Mouse (Mus musculus) ovary, postnatal 14 days (tissue): ENCODE results near the gene Wwtr1.

Source experiments
- DNase-seq: peaks from one replicate; pipeline ENCODE4 v3.0.0; 2022; ENCODE audit warnings: low spot score

The Wwtr1 gene

DNA sequence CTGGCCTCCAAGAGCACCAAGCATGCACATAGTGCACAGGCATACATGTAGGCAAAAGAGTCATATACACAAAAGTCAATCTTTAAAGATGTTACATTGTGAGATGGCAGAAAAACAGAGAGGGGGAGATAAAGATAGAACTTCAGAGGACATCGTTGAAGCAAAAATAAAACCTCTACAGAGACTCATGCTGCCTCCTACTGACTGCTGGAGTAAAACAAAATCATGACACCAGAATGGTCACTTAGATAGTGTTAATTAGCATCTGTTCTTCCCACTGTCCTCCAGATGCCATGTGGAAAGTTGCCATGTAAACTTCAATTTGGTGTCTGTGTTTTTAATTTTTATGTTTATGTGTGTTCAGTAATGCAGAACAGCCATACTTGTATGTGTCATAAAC, 127.8 kb downstream of the Wwtr1 start:
- no peak for DNase-seq

DNA sequence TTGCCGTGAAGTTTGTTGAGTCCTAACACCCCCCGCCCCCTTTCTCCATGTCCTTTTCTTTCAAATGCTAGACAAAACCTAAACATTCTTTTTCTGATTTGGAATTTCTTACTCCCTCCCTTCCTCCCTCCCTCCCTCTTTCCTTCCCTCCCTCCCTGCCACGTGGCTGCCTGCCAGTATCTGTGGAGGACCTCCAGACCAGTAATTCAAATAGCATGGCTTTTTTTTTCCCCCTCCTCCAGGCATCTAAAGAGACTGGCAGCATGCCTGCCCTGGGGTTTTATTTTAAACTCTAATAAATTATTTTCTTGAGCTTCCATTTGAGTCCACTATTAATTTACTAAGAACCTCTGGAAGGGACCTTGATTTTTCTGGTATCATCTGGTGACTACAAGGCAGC, 130.0 kb downstream of the Wwtr1 start:
- DNase-seq: peak; percentile 32

DNA sequence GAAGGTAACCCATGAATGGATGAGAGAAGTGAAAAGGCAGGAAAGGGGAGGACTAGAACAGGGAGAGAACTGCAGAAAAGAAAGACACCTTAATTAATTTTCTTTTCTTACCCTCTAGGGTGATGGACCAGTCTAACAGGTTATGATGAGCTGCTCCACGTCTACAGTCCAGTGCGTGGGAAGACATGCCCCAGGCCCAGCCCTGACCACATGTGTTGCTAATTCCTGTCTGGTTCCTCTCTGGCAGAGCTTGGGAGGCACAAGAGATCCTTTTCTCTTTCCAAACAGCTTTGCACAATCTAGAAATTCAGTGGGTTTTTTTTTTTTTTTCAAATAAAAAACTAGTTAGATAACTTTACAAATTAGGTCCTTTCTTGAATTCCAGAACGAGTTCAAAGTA, 134.8 kb downstream of the Wwtr1 start:
- no peak for DNase-seq

DNA sequence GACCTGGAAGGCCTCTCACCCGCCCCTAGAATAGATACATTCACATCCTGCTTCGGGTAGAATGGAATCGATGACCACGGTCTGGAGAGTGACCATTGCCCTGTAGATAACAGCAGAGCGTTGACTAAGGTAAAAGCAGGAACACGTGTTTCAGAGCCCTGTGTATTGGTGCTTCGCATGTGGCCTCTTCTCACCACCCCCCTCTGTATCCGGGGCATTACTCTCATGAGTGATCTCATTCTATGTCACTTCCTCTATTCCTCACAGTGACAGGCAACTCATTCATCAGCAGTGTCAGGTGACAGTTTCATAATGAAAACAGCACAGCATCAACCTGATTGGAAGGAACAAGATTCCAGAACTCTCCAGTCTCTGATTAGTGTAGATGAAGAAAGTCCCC, 140.3 kb downstream of the Wwtr1 start:
- no peak for DNase-seq

DNA sequence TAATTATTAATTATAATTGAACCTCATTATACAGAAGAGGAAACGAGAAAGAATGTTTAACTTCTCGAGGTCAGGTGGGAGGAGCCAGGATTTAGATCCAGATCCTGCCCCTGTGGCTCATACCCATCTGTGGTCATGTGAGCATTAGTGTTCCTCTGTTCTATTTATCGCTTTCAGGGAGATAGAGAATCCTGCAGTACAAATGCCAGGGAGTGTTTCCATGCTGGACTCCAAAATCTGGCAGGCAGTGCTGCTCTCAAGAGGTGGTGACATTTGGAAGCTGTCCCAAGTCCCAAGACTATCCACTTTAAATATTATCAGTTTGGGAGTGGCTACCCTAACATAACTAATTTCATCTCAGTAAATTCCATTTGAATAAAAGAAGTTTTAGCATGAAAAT, 144.0 kb downstream of the Wwtr1 start:
- no peak for DNase-seq

DNA sequence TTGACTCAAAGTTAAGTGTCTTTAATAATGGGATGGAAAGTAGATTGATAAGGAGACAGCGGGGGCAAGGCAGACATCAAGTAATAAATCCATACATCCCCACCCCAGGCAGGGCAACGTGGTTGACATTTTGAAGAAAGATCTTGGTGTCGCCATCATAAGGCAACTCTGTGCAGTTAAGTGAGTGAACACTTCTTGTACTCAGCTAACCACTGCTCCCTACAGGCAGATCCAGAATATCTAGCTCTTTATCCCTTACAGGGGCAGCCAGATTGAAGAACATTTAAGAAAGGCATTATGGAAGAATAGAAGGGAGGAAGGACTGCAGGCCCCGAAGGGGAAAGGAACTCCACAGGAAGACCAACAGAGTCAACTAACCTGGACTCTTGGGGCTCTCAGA, 146.2 kb downstream of the Wwtr1 start:
- DNase-seq: no peak

DNA sequence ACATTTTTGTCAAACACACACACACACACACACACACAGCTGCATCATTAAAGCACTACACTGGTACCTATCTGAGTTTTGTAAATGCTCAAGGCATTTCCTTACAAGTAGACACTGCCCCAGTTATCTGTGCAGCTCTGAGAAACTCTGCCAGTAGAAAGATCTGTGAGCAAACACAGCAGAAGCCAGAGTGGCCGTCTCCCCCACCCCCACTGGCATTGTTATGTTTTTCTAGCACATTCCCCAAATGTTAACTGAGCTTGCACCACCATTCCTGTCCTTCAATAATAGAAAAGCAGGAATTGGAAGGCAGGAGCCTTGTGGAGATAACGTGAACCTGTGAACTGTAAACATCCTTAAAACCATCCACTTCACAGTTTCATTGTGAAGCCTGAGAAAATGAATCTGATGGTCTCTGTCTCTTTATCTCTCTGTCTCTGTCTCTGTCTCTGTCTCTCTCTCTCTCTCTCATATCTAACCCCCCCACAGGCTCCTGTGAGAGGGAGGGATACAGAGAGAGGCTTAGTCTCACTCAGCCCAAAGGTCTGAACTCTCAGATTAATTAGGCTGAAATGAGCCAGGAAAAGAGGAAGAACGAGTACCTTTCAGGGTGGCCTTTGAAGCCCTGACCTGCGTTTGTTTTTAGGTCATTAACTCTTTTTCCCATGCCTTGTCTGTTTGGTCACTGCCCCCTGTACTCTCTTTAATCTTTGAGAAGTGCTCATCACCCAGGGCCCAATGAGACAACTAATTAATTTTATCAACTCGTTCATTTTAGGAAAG, 146.8 kb downstream of the Wwtr1 start:
- no peak for DNase-seq

DNA sequence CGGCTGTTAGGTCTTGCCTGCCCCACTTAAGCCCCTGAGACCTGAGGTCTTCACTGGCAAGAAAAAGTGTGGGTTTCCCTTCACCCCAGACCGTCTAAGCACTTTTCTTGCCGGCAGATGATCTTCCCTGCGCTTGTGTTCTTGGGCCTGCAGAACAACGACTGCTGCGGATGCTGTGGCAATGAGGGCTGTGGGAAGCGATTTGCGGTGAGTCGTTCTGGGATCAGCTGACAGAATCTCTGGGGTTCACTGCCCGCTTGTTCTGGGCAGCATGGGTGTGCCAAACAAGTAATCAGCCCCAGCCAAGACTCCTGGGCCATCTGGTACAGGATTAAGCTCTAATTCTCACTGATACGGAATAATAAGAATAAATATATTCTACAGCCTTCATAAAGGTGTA, 149.4 kb downstream of the Wwtr1 start:
- DNase-seq: no peak

DNA sequence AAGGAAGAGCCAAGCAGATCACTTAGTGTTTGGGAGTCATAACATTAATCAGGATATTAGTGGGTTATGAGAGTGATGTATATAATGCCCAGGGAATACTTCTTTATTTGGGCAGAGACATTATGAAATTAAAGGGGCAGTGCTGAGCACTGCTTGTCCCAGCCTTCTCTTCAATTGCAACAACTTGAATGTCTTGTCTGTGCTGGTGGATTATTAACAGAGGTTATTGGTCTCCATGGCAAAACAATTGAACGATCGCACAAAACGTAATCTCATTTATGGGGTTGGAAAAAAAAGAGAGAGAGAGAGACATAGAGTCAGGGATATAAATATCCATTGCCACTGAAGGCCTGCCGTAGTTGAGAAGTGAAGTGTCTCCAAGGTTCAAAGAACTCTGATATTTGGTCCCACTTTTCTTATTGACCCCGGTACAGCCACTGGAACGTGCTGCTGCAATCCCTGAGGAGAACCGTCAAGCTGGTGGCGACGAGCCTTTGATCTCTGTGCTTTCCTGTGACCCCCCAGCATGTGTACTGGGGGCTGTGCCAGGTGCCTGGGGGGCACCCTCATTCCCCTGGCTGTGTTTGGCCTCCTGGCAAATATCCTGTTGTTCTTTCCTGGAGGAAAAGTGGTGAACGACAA, 150.5 kb downstream of the Wwtr1 start, which contains the start of gene Tm4sf4:
Gene Tm4sf4, plus strand, starts transcription at position 226 of the 642 bp plus-strand sequence.
- DNase-seq: no peak

DNA sequence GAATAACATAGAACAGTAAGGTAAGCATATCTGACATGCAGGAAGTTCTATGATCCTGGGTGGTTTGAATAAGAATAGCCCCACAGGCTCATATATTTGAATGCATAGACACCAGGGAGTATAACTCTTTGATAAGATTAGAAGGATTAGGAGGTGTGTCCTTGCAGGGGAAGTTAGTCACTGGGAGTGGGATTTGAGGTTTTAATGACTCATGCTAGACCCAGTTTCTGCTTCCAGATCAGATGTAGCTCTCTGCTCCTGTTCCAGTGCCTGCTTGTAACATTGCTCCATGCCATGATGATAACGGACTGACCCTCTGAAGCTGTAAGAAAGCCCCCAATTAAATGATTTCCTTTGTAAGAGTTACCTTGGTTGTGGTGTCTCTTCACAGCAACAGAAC, 155.1 kb downstream of the Wwtr1 start:
- DNase-seq: no peak

DNA sequence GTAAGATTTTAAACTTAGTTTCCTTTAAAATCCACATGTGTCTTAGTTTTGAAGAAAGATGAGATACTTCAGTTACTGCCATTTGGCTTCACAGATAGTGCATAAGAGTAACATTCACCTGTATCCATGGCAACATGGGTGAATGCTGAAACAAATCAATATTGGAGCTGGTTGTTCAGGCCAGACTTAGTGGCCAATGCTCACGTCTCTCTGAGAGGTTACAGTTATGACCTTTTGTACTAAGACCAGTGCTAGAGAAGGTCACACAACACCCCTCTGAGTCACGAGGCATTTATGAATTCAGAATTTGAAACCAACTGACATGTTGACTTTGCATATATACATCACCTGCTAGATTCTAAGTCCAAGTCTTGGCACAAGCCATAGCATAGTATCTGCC, 155.5 kb downstream of the Wwtr1 start:
- no peak for DNase-seq

DNA sequence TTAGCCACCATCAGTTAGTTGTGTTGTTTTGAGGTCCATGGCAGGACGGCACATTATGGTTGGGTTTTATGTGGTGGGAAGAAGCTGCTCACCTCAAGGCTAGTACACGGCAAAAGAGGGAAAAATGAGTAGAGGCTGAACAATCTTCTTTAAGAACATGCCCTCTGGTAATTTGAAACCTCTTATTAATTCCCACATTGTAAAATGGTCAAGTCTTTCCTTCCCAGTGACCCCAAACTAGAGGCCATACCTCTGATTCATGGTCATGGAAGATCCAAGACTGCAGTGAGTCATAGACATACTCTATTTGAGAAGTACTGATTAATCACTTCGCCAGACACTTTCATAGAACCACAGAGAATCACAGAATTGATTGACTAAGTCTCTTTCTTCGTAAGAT, 164.2 kb downstream of the Wwtr1 start:
- DNase-seq: no peak
